Comparison of ENCODE assay signal across 20 mouse cellular contexts in the genomic region with DNA sequence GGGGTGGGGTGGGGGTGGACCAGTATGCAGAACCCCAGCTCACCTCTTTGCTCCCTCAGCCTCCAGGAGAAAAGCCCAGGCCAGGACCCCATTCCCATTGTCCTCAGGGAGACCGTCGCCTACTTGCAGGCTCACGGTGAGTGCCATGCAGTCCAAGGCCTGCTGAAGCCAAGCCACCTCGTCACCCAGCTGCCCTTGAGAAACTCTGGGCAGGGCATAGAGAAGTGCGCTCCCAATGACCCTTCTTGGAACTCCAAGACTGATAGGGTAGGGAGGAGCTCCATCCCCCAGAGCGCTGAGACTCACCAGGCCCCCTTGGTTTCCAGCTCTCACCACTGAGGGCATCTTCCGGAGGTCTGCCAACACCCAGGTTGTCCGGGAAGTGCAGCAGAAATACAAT. TPM values are rescaled to one million over a fixed set of nuclear protein-coding genes. Genes with fewer than 3 reads are reported as not detected.
"Had no signal": no experiment of that assay in that cellular context is flagged by ENCODE, and none has a peak within 500 bp of the region (broad histone marks: within the 10 kb centered on the region; RNA-seq: fewer than 3 reads in every experiment).

No protein-coding gene starts in this region.

- H3K27ac ChIP-seq: lung, embryonic 15.5 days; macrophage; midbrain, embryonic 13.5 days; midbrain, embryonic 15.5 days; neural tube, embryonic 12.5 days; stomach, embryonic 15.5 days; stomach, postnatal 0 days had no signal

- H3K4me3 ChIP-seq: lung, embryonic 15.5 days; megakaryocyte, embryonic 14.5 days; midbrain, embryonic 13.5 days; midbrain, embryonic 15.5 days; neural tube, embryonic 12.5 days; stomach, embryonic 15.5 days had no signal

- H3K4me2 ChIP-seq: lung, embryonic 15.5 days; midbrain, embryonic 11.5 days; midbrain, embryonic 13.5 days; midbrain, embryonic 15.5 days; neural tube, embryonic 12.5 days; stomach, embryonic 15.5 days had no signal

- H3K9ac ChIP-seq: lung, embryonic 15.5 days; midbrain, embryonic 13.5 days; midbrain, embryonic 15.5 days; neural tube, embryonic 12.5 days; stomach, embryonic 15.5 days had no signal

- DNase-seq: lung, adult 2 months; lung, postnatal 14 days; lung, postnatal 36 days; right cerebral cortex, postnatal 14 days; thymus, adult 2 months; thymus, postnatal 25 days; thymus, postnatal 4 days had no signal

- H3K27me3 ChIP-seq: lung, embryonic 15.5 days; megakaryocyte, embryonic 14.5 days; midbrain, embryonic 13.5 days; midbrain, embryonic 15.5 days; neural tube, embryonic 12.5 days; stomach, embryonic 15.5 days had no signal

- H3K4me1 ChIP-seq: lung, embryonic 15.5 days; midbrain, embryonic 13.5 days; midbrain, embryonic 15.5 days; neural tube, embryonic 12.5 days; stomach, embryonic 15.5 days had no signal

- ATAC-seq: lung, postnatal 0 days; midbrain, embryonic 13.5 days; midbrain, embryonic 15.5 days had no signal

- H3K9me3 ChIP-seq: lung, embryonic 15.5 days; megakaryocyte, embryonic 14.5 days; midbrain, embryonic 13.5 days; midbrain, embryonic 15.5 days; neural tube, embryonic 12.5 days; stomach, embryonic 15.5 days had no signal

RNA-seq across cellular contexts. Expression of gene F2, which starts 33.1 kb away (rescaled TPM):
- total RNA-seq: megakaryocyte progenitor cell, adult 5-6 weeks; midbrain, postnatal 0 days; monocyte, adult 5-6 weeks had no signal
- polyA plus RNA-seq: macrophage; midbrain, embryonic 13.5 days had no signal
